Comparison of ENCODE assay signal across 8 mouse cellular contexts in genomic region chr1:178550477-178551047, GRCm38 (mm10).
"Had no signal": no experiment of that assay in that cellular context is flagged by ENCODE, and none has a peak within 500 bp of the region (broad histone marks: within the 10 kb centered on the region; RNA-seq: fewer than 3 reads in every experiment).

No protein-coding gene starts in this region.

- H3K9ac ChIP-seq: limb, embryonic 13.5 days; liver, embryonic 14.5 days; midbrain, embryonic 13.5 days had no signal

- H3K9me3 ChIP-seq: limb, embryonic 13.5 days; midbrain, embryonic 13.5 days had no signal

- H3K4me3 ChIP-seq: left cerebral cortex, adult 2 months; limb, embryonic 13.5 days; midbrain, embryonic 13.5 days had no signal

- DNase-seq: kidney, postnatal 25 days; lung, adult 18-20 months; right cerebral cortex, postnatal 14 days; thymus, postnatal 4 days had no signal

- H3K4me2 ChIP-seq: limb, embryonic 13.5 days; midbrain, embryonic 13.5 days had no signal

- H3K27ac ChIP-seq: left cerebral cortex, adult 2 months; limb, embryonic 13.5 days; liver, embryonic 14.5 days; midbrain, embryonic 13.5 days had no signal

- H3K27me3 ChIP-seq: limb, embryonic 13.5 days; midbrain, embryonic 13.5 days had no signal

- H3K36me3 ChIP-seq: midbrain, embryonic 13.5 days had no signal

- ATAC-seq: midbrain, embryonic 13.5 days had no signal
